Mouse (Mus musculus) lung, postnatal 4 days (tissue): ENCODE measurements around the gene Nosip.
"Not testable (repeated sequence)": the region's sequence is repeated elsewhere in the genome, so short reads cannot be mapped to it uniquely, and the experiment has no call there.

Experiments used
- DNase-seq, 2 experiments: peaks; one replicate each; pipeline ENCODE4 v3.0.0; 2021

The Nosip gene

DNA sequence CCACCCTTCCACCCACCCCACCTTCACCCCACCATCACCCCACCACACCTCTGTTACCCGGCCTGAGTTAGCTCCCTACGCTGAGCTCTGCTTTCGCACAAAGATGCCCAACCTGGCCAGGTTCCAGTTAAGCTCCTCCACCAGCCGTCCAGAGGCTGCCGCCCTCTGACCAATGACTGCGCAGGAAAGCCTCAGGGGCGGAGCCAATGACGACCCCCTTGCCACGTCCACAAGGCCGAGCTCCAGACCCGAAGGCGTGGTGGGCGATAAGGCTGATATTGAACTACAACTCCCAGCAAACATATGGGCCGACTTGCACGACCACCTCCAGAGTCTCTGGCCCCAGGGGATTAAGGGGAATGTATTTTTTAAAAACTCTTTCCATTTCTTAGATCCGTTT is 29.8 kb downstream of the Nosip start, which contains the start of gene Rcn3:
TSS of gene Rcn3 (minus strand) at position 174 of the 400 bp plus-strand sequence.
- peak; percentile 92 to 96 for DNase-seq

DNA sequence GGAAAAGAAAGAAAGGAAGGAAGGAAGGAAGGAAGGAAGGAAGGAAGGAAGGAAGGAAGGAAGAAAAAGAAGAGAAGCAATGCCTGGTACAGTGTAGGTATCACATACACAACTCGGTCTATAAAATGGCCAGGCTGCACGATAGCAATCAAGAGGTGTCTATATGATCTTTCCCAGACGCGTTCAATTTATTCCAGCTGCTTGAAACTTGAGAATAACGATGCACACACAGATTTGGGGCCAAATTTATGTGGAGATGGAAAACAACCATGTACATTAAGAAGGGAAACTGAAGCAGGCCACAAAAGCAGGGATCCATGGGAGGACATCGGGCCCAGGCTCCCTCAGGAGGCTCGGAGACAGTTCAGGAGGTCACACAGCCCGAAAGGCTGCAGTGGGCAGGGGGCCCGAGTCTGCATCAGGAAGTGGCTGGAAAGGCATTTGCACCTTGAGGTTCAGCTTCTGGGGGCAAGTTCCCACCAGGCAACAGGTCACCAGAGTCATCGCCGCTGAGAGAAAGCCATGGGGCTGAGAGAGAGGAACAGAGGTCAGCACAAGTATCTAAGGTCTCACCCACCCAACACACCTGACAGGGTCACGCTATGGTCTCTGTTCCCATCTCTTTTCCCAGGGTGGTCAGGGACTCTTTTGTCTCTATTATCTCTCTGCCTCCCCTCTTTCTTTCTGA is 30.7 kb downstream of the Nosip start:
- DNase-seq, result no peak

DNA sequence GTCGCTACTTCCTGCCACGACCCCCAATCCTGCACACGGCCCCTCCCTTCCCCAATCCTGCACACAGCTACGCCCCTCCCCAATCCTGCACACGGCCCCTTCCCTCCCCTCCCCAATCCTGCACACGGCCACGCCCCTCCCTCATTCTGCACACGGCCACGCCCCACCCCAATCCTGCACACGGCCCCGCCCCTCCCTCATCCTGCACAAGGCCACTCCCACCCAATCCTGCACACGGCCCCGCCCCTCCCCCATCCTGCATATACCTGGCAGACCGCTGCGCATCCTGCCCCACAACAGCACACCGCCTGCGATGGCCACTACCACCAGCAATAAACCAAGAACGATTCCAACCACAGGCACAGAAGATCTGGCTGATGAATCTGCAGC is 31.3 kb downstream of the Nosip start:
- DNase-seq, result no peak

DNA sequence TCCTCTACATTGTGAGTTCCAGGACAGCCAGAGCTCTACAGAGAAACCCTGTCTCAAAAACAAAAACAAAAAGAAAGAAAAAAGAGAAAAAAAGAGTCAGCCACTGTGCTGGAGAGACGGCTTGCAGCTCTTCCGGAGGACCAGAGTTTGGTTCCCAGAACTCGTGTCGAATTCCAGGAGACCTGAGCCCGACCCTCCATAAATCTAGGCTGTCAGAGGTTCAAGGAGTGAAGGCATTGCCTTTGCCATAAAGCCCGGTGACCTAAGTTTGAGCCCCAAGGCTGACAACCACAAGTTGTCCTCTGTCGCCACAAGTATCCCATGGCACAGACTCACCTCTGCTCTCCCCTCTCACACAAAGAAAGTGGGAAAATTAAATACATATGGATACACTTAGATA is 31.9 kb downstream of the Nosip start:
- DNase-seq, result no peak

DNA sequence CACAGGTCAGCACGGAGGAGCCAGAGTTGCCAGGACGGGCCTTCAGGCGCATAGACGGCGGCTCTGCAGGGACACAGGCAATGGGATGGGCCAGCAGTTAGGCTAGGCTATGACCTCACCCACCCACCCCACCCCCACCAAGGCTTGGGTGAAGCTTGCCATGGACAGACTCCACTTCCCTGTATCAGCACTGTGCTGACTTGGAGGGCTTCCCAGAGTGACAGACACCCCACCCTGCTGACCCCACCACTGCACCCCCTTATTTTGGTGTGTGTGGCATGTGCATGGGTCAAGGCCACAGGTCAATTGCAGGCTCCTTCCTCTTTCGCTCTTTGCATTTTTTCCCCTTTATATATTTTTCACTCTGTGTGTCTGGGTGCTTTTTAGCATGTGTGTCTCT is 33.1 kb downstream of the Nosip start:
- peak in 1 of 2 experiments; percentile 38 for DNase-seq

DNA sequence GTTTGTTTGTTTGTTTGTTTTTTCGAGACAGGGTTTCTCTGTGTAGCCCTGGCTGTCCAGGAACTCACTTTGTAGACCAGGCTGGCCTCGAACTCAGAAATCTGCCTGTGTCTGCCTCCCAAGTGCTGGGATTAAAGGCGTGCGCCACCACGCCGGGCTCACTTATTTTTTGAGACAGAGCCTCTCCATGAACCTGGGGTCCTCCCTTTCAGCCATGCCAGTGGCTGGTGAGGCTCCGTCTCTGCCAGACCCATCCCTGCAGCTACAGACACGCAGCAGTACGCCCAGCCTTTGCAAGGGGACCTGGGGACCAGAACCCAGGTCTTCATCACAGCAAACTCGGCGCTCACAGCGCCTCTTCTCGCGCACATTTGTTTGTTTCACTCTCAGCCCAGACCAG is 33.7 kb downstream of the Nosip start:
- DNase-seq, result not testable (repeated sequence)

DNA sequence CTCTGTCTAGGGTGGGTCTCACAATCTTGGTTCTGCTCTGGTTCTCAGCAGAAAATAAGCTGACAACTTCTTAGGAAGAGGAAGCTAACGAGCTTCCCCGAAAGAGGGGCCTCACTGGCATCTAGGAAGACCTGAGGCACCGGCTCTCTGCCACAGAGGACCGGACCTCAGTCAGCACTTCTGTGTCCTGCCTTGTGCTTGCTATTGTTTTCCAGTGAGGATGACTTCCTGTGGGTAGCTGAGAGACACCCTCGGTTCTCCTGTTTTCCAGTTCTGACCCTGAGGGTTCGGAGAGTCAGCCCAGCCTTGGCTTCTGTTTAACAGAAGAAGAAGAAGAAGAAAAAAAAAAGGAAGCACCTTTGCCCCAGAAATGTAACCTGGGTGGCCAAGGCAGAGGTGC is 35.2 kb downstream of the Nosip start:
- peak; percentile 47 to 54 for DNase-seq

DNA sequence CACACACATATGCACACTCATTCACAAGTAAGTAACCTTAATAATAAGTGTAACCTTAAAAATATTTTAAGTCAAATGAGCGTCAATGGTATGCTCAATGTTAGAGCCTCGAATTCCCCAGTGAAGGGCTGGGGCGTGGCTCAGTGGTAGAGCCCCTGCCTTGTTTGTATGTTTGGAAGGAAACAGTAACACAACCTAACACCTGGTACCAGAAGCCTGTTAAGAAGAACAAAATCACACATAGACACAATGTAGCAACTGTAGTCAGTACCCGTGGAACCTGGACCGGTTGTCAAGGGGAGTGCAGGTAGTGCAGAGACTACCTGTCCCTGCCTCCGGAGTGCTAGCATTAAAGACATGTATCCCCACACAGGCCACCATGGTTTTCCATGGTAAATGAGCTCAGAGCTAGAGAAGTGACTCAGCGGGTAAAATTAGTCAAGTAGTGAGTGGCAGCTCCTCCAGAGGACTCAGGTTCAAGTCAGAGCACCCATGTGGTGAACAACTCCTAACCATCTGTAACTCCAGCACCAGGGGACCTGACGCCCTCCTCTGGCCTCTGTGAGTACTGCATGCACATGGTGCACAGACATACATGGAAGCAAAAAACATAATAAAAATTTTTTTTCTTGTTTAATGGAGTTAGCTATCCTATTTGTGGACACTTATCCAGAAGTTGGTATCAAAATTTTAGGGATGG is 36.5 kb downstream of the Nosip start:
- peak in 1 of 2 experiments; percentile 44 for DNase-seq

DNA sequence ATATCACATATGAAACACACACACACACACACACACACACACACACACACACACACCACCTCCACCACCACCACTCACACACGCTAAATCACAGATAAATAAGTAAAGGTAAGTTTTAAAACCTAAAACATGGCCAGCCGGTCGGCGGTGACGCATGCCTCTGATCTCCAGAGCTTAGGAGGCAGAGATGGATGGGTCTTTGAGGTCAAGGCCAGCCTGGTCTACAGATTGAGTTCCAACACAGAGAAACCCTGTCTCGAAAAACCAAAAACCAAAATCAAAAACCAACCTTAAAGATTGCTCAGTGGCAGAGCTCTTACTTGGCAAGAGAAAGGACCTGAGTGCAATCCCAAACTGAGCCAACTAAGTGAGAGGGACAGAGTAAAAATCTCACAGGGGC is 37.8 kb downstream of the Nosip start:
- DNase-seq, result no peak

DNA sequence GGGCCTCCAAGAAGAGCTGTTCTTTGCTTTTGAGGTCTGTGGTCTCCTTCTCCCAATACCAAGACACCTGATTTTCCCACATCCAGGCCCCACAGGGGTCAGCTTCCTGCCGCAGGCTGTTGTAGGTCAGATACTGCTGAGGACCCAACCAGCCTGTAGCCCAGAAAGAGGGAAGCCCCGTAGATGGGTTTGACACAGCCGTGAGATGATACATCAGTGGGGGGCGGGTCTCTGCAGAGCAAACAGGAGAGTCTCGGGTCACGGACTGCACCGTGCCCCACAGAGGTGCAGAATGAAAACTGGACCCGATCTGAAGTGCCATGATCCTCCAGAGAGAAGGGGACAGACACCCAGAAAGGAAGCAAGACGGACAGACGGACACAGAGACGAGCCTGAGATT is 40.2 kb downstream of the Nosip start:
- no peak for DNase-seq

DNA sequence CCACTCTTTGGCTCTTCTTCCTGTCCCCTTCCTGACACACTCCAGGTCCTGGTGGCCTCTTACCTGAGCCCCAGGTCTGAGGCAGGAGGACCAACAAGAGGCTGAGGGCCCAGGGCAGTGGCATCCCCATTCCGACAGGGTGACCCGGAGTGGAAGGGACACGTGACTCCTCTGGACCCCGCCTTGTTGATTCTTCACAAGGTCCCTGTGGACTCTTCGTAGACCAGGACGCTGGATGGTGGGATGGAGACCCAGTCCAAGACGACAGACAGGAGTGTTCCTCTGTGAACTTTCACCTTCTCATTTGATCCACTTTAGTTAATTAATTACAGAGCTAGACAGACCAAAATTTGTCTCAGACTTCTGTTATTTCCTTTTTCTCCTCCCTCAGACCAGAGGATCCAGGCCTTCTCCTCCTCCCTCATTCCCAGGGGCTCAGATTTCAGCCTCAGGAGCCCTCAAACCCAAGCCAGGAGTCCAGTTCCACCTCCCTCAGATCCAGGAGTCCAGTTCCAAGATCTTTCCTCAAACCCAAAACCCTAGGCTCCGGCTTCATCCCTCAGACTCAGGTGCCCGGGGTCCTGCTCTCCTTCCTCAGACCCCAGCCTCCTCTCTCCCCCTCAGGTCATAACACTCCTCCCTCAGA is 40.8 kb downstream of the Nosip start:
- DNase-seq, result peak in 1 of 2 experiments; percentile 40

DNA sequence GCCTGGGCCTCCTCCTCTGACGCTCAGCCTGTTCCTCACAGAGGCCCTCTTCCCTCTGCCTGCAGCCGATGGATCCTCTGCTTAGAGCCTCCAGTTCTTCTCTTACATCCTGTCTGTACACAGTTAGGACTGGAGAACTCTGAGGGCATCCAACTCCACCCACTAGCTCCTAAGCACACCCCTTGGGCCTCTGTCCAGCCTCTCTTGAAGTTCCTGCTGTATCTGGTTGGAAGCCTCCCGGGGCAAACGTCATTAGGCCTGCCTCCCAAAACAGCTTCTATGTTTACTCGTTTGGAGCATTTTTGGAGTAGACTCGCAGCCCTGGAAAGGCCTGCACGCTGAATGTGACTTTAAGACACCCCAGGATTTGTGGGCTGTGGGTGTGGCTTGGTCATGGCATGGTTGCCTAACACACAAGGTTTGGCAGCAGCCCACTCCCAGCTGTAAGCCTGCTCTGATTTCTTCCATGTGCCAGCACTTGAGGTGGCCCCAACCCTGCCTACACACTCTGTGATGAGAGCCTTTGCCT is 41.5 kb downstream of the Nosip start, which contains the start of gene Fcgrt:
TSS of gene Fcgrt (minus strand) at position 200 of the 529 bp plus-strand sequence.
- peak; percentile 93 to 96 for DNase-seq

DNA sequence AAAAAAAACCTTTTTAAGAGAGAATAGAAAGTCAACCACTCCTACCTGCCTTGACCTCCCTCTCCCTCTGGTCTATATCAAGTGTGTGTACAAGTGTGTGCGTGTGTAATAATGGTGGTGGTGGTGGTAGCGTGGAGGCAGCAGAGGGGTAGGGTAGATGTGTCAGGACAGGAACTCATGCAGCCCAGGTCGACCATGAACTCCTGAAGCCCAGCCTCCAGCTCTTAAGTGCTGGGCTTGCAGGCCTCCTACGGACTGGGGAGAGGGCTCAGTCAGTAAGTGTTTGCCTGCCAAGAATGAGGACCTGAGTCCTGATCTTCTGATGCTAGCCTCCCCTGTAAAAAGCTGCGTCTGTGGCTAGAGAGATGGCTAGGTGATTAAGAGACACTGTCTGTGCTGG is 42.7 kb downstream of the Nosip start:
- DNase-seq, result no peak

DNA sequence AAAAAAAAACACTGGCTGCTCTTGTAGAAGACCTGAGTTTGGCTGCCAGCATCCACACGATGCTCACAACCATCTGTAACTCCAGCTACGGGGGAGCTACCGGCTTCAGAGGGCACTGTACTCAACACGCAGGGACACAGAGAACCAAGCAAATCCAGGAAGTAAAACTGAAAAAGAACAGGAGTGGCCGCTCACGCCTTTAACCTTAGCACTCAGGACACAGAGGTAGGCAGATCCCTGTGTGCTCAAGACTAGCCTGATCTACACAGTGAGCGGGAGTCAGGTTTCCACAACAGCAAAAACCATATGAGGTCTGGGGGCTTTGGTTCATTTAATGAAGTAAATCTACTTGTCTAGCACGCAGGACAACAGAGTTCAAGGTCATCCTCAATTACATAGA is 43.3 kb downstream of the Nosip start:
- no peak for DNase-seq

DNA sequence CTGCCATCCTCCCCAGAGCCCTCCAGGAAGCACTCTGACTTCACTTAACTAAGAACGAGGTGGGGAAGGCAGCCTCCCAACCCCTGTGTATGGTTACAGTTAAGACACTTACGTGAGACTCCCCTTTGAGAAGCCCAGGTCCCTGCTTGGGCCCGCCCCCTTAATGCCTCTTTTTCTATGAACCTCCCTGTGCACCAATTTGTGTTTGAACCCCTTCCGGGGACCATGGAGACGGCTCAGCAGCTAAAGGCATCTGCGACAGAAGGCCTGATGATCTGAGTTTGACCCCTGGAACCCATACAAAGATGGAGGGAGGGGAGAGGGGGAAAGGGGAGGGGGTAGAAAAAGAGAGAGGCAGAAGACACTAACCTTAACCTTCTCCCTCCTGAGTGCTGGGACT is 44.2 kb downstream of the Nosip start:
- DNase-seq, result no peak

DNA sequence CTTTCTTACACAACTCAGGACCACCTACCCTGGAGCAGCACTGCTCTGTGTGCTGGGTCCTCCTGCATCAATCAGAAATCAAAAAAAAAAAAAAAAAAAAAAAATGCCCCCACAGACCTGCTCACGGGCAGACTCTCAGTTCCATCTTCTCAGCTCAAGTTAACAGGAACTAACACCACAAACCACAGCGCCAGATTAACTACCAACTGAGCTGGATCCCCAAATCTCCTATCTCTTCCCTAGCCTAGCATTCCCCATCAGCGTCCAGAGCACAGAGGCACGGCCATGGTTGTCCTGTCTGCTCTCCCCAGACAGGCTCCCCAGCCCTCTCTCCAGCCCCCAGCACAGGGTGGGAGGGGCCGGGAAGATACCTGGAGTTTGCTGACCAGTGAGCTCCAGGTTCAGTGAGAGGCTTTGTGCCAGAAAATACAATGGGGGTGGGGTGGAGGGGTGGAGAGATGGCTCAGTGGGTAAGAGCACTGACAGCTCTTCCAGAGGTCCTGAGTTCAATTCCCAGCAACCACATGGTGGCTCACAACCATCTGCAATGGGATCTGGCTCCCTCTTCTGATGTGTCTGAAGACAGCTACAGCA is 44.9 kb downstream of the Nosip start:
- no peak for DNase-seq

DNA sequence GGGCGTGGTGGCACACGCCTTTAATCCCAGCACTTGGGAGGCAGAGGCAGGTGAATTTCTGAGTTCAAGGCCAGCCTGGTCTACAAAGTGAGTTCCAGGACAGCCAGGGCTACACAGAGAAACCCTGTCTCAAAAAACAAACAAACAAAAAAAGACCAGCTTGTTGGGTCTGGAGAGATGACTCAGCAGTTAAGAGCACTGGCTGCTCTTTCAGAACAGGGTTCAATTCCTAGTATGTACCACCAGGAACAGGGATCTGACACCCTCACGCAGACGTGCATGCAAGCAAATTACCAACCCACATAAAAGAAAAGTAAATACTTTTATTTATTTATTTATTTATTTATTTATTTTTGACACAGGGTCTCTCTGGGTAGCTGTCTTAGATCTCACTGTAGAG is 47.9 kb downstream of the Nosip start:
- not testable (repeated sequence) for DNase-seq

DNA sequence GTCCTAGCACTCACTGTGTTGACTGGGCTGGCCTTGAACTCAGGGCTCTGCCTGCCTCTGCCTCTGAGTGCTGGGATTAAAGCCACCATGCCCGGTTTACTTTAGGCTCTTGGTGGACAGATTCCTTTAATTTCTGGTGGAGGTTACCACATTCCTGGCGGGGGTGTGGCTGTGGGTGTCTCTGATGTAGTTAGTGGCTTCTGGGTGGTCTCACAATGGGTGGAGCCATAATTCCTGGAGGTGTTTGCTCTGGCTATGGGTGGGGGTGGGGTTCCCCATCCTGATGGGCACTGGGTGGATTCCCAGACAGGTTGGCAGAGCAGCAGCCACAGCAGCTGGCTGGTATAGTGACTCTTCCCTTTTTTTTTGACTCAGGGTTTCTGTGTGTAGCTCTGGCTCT is 49.7 kb downstream of the Nosip start:
- DNase-seq, result no peak

DNA sequence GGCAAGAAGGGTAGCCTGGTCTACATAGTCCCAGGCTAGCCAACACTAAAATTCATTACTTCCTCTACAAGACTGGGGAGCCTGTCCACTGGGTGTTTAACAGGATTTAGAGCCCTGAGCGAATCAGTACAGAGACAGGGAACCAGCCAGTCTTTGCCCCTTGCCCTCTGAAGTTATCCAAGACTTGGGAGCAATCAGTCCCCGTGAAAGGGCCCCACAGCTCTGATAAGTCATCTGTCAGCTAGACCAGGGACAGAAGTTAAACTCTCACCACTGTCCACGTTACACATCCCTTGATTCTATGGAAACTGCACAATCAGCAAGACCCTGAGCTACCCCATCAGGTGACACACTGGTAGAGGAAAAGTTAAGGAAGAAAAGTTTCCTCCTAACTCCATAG is 50.3 kb downstream of the Nosip start:
- no peak for DNase-seq

DNA sequence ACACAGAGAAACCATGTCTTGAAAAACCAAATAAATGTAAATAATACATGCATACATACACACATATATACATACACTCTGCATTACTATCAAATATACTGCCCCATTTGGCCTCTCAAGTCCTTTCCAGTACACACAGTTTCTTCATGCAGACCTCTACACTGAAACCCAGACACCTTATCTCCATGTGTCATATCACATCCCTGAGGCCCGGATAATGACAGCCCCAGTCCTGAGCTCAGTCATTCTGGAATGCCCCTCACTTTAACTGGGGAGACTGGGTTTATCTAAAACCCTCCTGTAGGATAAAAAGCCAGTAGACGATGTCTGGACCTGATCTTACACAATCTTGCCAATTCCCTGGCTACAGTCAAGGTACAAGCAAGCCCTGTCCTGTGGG is 51.2 kb downstream of the Nosip start:
- DNase-seq, result no peak

DNA sequence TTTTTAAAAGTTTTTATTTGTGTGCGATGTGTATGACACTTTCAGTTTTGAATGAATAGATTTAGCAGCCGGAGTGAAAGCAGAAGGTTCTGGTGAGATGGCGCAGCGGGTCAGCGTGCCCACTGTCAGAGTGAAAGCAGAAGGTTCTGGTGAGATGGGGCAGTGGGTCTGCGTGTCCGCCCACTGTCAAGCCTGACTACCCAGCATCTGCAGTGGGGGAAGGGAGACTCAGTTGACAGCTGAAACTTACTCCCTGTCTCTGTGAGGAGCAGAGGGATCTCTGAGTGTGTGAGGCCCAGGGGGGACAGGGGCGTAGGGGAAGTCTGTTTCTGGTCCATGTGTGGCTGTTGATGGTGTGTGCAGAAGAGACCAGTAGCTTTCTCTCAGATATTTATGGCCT is 55.3 kb downstream of the Nosip start:
- no peak for DNase-seq

DNA sequence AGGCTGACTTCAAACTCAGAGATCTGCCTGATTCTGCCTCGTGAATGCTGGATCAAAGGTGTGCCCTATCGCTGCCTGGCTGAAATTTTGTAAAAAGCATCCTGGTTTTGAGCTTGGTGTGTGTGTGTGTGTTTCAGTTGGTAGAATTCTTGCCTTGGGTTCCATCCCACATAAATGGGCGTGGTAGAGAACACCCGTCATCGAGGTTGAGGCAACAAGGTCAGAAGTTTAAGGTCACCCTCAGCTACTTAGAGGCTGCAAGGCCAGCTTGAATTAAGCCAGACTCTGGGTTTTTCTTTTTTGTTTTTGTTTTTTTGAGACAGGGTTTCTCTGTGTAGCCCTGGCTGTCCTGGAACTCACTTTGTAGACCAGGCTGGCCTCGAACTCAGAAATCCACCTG is 56.1 kb downstream of the Nosip start:
- DNase-seq, result no peak
